Mouse (Mus musculus) cerebral cortex, adult 2 months (tissue): Measurements from ENCODE around the gene Psd.

ENCODE experiments used
- WGBS: fragments of 180-500 bp; shearing (Covaris S2); methylation state at CpG from one replicate; pipeline ENCODE4 v1.1.7; 2018; 5-methylcytosine and 5-hydroxymethylcytosine counted together

Psd gene

GRCm38 (mm10) chr19:46338942-46339286 lies 12.0 kb upstream of the Psd start:
- WGBS: 11% methylated on average over 6 of the region's 6 CpGs

GRCm38 (mm10) chr19:46338331-46338936 lies 11.5 kb upstream of the Psd start, which contains the start of gene Cuedc2:
Cuedc2 (minus strand) TSS chr19:46338702.
- WGBS: 1% methylated on average over 31 of the region's 31 CpGs

- WGBS: 21% methylated on average over 15 of the region's 15 CpGs
Observed at GRCm38 (mm10) chr19:46337719-46338330, 10.9 kb upstream of the Psd start.

GRCm38 (mm10) chr19:46333906-46334305 lies 7.0 kb upstream of the Psd start:
- 74% methylated on average over 3 of the region's 3 CpGs for WGBS

- 22% methylated on average over 7 of the region's 7 CpGs for WGBS
Observed at GRCm38 (mm10) chr19:46332721-46333339, 5.9 kb upstream of the Psd start.

GRCm38 (mm10) chr19:46331936-46332335 lies 5.0 kb upstream of the Psd start:
- 76% methylated on average over 3 of the region's 3 CpGs for WGBS

- WGBS: 89% methylated on average over 14 of the region's 14 CpGs
Observed at GRCm38 (mm10) chr19:46331326-46331725, 4.4 kb upstream of the Psd start.

- WGBS: 92% methylated on average over 12 of the region's 12 CpGs
Observed at GRCm38 (mm10) chr19:46330696-46331095, 3.7 kb upstream of the Psd start.

- WGBS: 2% methylated on average over 16 of the region's 16 CpGs
Observed at GRCm38 (mm10) chr19:46329951-46330350, 3.0 kb upstream of the Psd start.

GRCm38 (mm10) chr19:46329031-46329641 lies 2.2 kb upstream of the Psd start:
- WGBS: 2% methylated on average over 54 of the region's 54 CpGs

- under 1% methylated on average over 81 of the region's 81 CpGs for WGBS
Observed at GRCm38 (mm10) chr19:46328081-46329030, 1.4 kb upstream of the Psd start, which contains the start of gene Fbxl15. Fbxl15 (plus strand) TSS chr19:46328184.

GRCm38 (mm10) chr19:46327531-46328064 lies 642 bp upstream of the Psd start:
- 17% methylated on average over 14 of the region's 14 CpGs for WGBS

GRCm38 (mm10) chr19:46326019-46326755 lies 769 bp downstream of the Psd start:
- WGBS: 3% methylated on average over 29 of the region's 29 CpGs

- 62% methylated on average over 5 of the region's 5 CpGs for WGBS
Observed at GRCm38 (mm10) chr19:46324918-46325317, 2.0 kb downstream of the Psd start.

GRCm38 (mm10) chr19:46324366-46324765 lies 2.6 kb downstream of the Psd start:
- 76% methylated on average over 11 of the region's 11 CpGs for WGBS

- WGBS: 73% methylated on average over 5 of the region's 5 CpGs
Observed at GRCm38 (mm10) chr19:46323716-46324115, 3.2 kb downstream of the Psd start.

GRCm38 (mm10) chr19:46322996-46323572 lies 3.9 kb downstream of the Psd start:
- WGBS: 68% methylated on average over 13 of the region's 13 CpGs

GRCm38 (mm10) chr19:46322144-46322995 lies 4.6 kb downstream of the Psd start:
- 37% methylated on average over 11 of the region's 11 CpGs for WGBS
